Mouse (Mus musculus): Measurements from ENCODE around the gene Gpr37l1. TPM values are rescaled to one million over a fixed set of nuclear protein-coding genes. Genes with fewer than 3 reads are reported as not detected.
A peak's percentile ranks its signal among the peaks of the same experiment; 100 is the strongest.

The Gpr37l1 gene
- polyA plus RNA-seq, 1 experiment from 2014 or later, result not detected

- Histone ChIP-seq H3K9me3 (ENCODE audit: low read depth, low read length) (no peaks in the 10 kb centered on the region), H3K27me3 (ENCODE audit: insufficient read depth, low read length) (no peaks in the 10 kb centered on the region), H3K9ac (no peak overlapping the region), H3K4me2 (no peak overlapping the region), H3K36me3 (ENCODE audit: insufficient read depth) (no peaks in the 10 kb centered on the region), H3K4me3 (ENCODE audit: low read depth, low read length) (no peak overlapping the region), H3K4me1 (ENCODE audit: insufficient read depth) (peaks cover 13% of the 10 kb centered on the region; the same call in 1 of the 2 replicates), H3K27ac (ENCODE audit: low read depth) (no peak overlapping the region)
- no peak for DNase-seq
- no peak for TF ChIP-seq CTCF (IDR thresholded peaks at IDR 0.05; ENCODE audit: low read depth)
- ATAC-seq (ENCODE audit: insufficient read depth), result no peak
- 74% methylated on average over 2 of the region's 2 CpGs for WGBS
Measured at GRCm38 (mm10) chr1:135130376-135131018, 37.0 kb downstream of the Gpr37l1 start.

- peaks cover 13% of the 10 kb centered on the region; the same call in 1 of the 2 replicates for H3K4me1 ChIP-seq (ENCODE audit: insufficient read depth)
- no peaks in the 10 kb centered on the region for H3K9me3 ChIP-seq (ENCODE audit: low read depth, low read length)
- no peak for TF ChIP-seq CTCF (IDR thresholded peaks at IDR 0.05; ENCODE audit: low read depth)
- H3K4me3 ChIP-seq (ENCODE audit: low read depth, low read length), result no peak overlapping the region
- H3K4me2 ChIP-seq, result no peak overlapping the region
- DNase-seq (no peak), ATAC-seq (ENCODE audit: insufficient read depth) (no peak)
- no peak overlapping the region for H3K9ac ChIP-seq
- no peaks in the 10 kb centered on the region for H3K36me3 ChIP-seq (ENCODE audit: insufficient read depth)
- no peaks in the 10 kb centered on the region for H3K27me3 ChIP-seq (ENCODE audit: insufficient read depth, low read length)
- no peak overlapping the region for H3K27ac ChIP-seq (ENCODE audit: low read depth)
- 80% methylated on average over 9 of the region's 9 CpGs for WGBS
Measured at GRCm38 (mm10) chr1:135129543-135130183, 37.8 kb downstream of the Gpr37l1 start.

- H3K4me3 ChIP-seq (ENCODE audit: low read depth, low read length), result no peak overlapping the region
- H3K27ac ChIP-seq (ENCODE audit: low read depth), result no peak overlapping the region
- H3K36me3 ChIP-seq (ENCODE audit: insufficient read depth), result no peaks in the 10 kb centered on the region
- WGBS, result 21% methylated on average over 9 of the region's 9 CpGs
- ATAC-seq (ENCODE audit: insufficient read depth) (no peak), DNase-seq (no peak)
- no peak overlapping the region for H3K9ac ChIP-seq
- no peak overlapping the region for H3K4me2 ChIP-seq
- H3K4me1 ChIP-seq (ENCODE audit: insufficient read depth), result peaks cover 13% of the 10 kb centered on the region; the same call in 1 of the 2 replicates
- no peak for TF ChIP-seq CTCF (IDR thresholded peaks at IDR 0.05; ENCODE audit: low read depth)
- no peaks in the 10 kb centered on the region for H3K27me3 ChIP-seq (ENCODE audit: insufficient read depth, low read length)
- H3K9me3 ChIP-seq (ENCODE audit: low read depth, low read length), result no peaks in the 10 kb centered on the region
Measured at GRCm38 (mm10) chr1:135128986-135129385, 38.5 kb downstream of the Gpr37l1 start.

GRCm38 (mm10) chr1:135128011-135128441 is 39.5 kb downstream of the Gpr37l1 start:
- H3K4me1 ChIP-seq (ENCODE audit: insufficient read depth), result peaks cover 13% of the 10 kb centered on the region; the same call in 1 of the 2 replicates
- no peak overlapping the region for H3K4me3 ChIP-seq (ENCODE audit: low read depth, low read length)
- TF ChIP-seq CTCF (IDR thresholded peaks at IDR 0.05; ENCODE audit: low read depth), result no peak
- ATAC-seq (ENCODE audit: insufficient read depth) (no peak), DNase-seq (no peak)
- H3K27me3 ChIP-seq (ENCODE audit: insufficient read depth, low read length), result no peaks in the 10 kb centered on the region
- H3K9me3 ChIP-seq (ENCODE audit: low read depth, low read length), result no peaks in the 10 kb centered on the region
- H3K27ac ChIP-seq (ENCODE audit: low read depth), result no peak overlapping the region
- H3K4me2 ChIP-seq, result no peak overlapping the region
- no peak overlapping the region for H3K9ac ChIP-seq
- H3K36me3 ChIP-seq (ENCODE audit: insufficient read depth), result no peaks in the 10 kb centered on the region
- 35% methylated on average over 6 of the region's 6 CpGs for WGBS

- Histone ChIP-seq H3K27ac (ENCODE audit: low read depth) (no peak overlapping the region), H3K27me3 (ENCODE audit: insufficient read depth, low read length) (no peaks in the 10 kb centered on the region), H3K4me1 (ENCODE audit: insufficient read depth) (peaks cover 7% of the 10 kb centered on the region; the same call in 1 of the 2 replicates), H3K36me3 (ENCODE audit: insufficient read depth) (no peaks in the 10 kb centered on the region), H3K9ac (0 out of 2 replicates have a peak overlapping the region, but pooled peaks have one; percentile 3), H3K9me3 (ENCODE audit: low read depth, low read length) (no peaks in the 10 kb centered on the region), H3K4me2 (no peak overlapping the region), H3K4me3 (ENCODE audit: low read depth, low read length) (no peak overlapping the region)
- ATAC-seq (ENCODE audit: insufficient read depth) (no peak), DNase-seq (peak; percentile 31)
- 32% methylated on average over 4 of the region's 4 CpGs for WGBS
- TF ChIP-seq CTCF (IDR thresholded peaks at IDR 0.05; ENCODE audit: low read depth), result no peak
Measured at GRCm38 (mm10) chr1:135126443-135127027, 40.9 kb downstream of the Gpr37l1 start.

- no peak overlapping the region for H3K4me3 ChIP-seq (ENCODE audit: low read depth, low read length)
- H3K9me3 ChIP-seq (ENCODE audit: low read depth, low read length), result no peaks in the 10 kb centered on the region
- WGBS, result 45% methylated on average over 8 of the region's 8 CpGs
- H3K4me1 ChIP-seq (ENCODE audit: insufficient read depth), result peaks cover 3% of the 10 kb centered on the region; the same call in 1 of the 2 replicates
- no peak overlapping the region for H3K9ac ChIP-seq
- H3K27ac ChIP-seq (ENCODE audit: low read depth), result no peak overlapping the region
- ATAC-seq (ENCODE audit: insufficient read depth) (no peak), DNase-seq (peak; percentile 61)
- no peaks in the 10 kb centered on the region for H3K27me3 ChIP-seq (ENCODE audit: insufficient read depth, low read length)
- no peak for TF ChIP-seq CTCF (IDR thresholded peaks at IDR 0.05; ENCODE audit: low read depth)
- no peaks in the 10 kb centered on the region for H3K36me3 ChIP-seq (ENCODE audit: insufficient read depth)
- H3K4me2 ChIP-seq, result no peak overlapping the region
Measured at GRCm38 (mm10) chr1:135125990-135126389, 41.5 kb downstream of the Gpr37l1 start.

All from lung, embryonic 14.5 days (tissue).